Mouse (Mus musculus): ENCODE results near the gene Lmnb2. TPM values are rescaled to one million over a fixed set of nuclear protein-coding genes. Genes with fewer than 3 reads are reported as not detected.
A peak's percentile ranks its signal among the peaks of the same experiment; 100 is the strongest.

Lmnb2 gene
- polyA plus RNA-seq, 1 experiment from 2014 or later = 41.0 TPM

GRCm38 (mm10) chr10:80904709-80905108 lies 13.3 kb downstream of the Lmnb2 start:
- no peak overlapping the region for H3K27ac ChIP-seq (ENCODE audit: low read length)

GRCm38 (mm10) chr10:80904004-80904693 lies 13.9 kb downstream of the Lmnb2 start:
- Histone ChIP-seq H3K4me1 (ENCODE audit: control insufficient read depth, insufficient read depth, low read length) (peaks cover 11% of the 10 kb centered on the region), H3K9me3 (ENCODE audit: control insufficient read depth, low read length) (no peaks in the 10 kb centered on the region), H3K27ac (ENCODE audit: low read length) (no peak overlapping the region), H3K27me3 (replicated peaks; ENCODE audit: control insufficient read depth, insufficient read depth, low read length) (no peaks in the 10 kb centered on the region), H3K4me2 (ENCODE audit: low read depth, low read length) (no peak overlapping the region), H3K4me3 (ENCODE audit: low read length) (no peak overlapping the region), H3K9ac (ENCODE audit: low read depth, low read length) (no peak overlapping the region), H3K36me3 (ENCODE audit: control insufficient read depth, insufficient read depth, low read length) (peaks cover 26% of the 10 kb centered on the region)
- ATAC-seq = no peak
- WGBS = 89% methylated on average over 28 of the region's 28 CpGs

More at GRCm38 (mm10) chr10:80904709-80905108, 13.3 kb downstream of the Lmnb2 start:
- ATAC-seq = no peak
- Histone ChIP-seq H3K36me3 (ENCODE audit: control insufficient read depth, insufficient read depth, low read length) (peaks cover 29% of the 10 kb centered on the region), H3K4me1 (ENCODE audit: control insufficient read depth, insufficient read depth, low read length) (peaks cover 6% of the 10 kb centered on the region), H3K9me3 (ENCODE audit: control insufficient read depth, low read length) (no peaks in the 10 kb centered on the region), H3K9ac (ENCODE audit: low read depth, low read length) (no peak overlapping the region), H3K4me3 (ENCODE audit: low read length) (no peak overlapping the region), H3K4me2 (ENCODE audit: low read depth, low read length) (no peak overlapping the region), H3K27me3 (replicated peaks; ENCODE audit: control insufficient read depth, insufficient read depth, low read length) (no peaks in the 10 kb centered on the region)
- 89% methylated on average over 11 of the region's 11 CpGs for WGBS

- no peaks in the 10 kb centered on the region for H3K9me3 ChIP-seq (ENCODE audit: control insufficient read depth, low read length)
- no peak for ATAC-seq
- H3K36me3 ChIP-seq (ENCODE audit: control insufficient read depth, insufficient read depth, low read length) = peaks cover 23% of the 10 kb centered on the region
- no peak overlapping the region for H3K27ac ChIP-seq (ENCODE audit: low read length)
- no peaks in the 10 kb centered on the region for H3K27me3 ChIP-seq (replicated peaks; ENCODE audit: control insufficient read depth, insufficient read depth, low read length)
- H3K4me2 ChIP-seq (ENCODE audit: low read depth, low read length) = no peak overlapping the region
- no peak overlapping the region for H3K4me3 ChIP-seq (ENCODE audit: low read length)
- H3K4me1 ChIP-seq (ENCODE audit: control insufficient read depth, insufficient read depth, low read length) = peaks cover 15% of the 10 kb centered on the region
- 94% methylated on average over 10 of the region's 10 CpGs for WGBS
- no peak overlapping the region for H3K9ac ChIP-seq (ENCODE audit: low read depth, low read length)
Measured at GRCm38 (mm10) chr10:80903282-80903681, 14.8 kb downstream of the Lmnb2 start.

GRCm38 (mm10) chr10:80902273-80902940 lies 15.6 kb downstream of the Lmnb2 start:
- Histone ChIP-seq H3K27ac (ENCODE audit: low read length) (no peak overlapping the region), H3K9me3 (ENCODE audit: control insufficient read depth, low read length) (no peaks in the 10 kb centered on the region), H3K4me3 (ENCODE audit: low read length) (no peak overlapping the region), H3K9ac (ENCODE audit: low read depth, low read length) (peak overlapping the region; percentile 52; the same call in 1 of the 2 replicates), H3K4me1 (ENCODE audit: control insufficient read depth, insufficient read depth, low read length) (peaks cover 15% of the 10 kb centered on the region), H3K4me2 (ENCODE audit: low read depth, low read length) (no peak overlapping the region), H3K36me3 (ENCODE audit: control insufficient read depth, insufficient read depth, low read length) (peaks cover 23% of the 10 kb centered on the region), H3K27me3 (replicated peaks; ENCODE audit: control insufficient read depth, insufficient read depth, low read length) (no peaks in the 10 kb centered on the region)
- no peak for ATAC-seq
- WGBS = 94% methylated on average over 9 of the region's 9 CpGs

- Histone ChIP-seq H3K9ac (ENCODE audit: low read depth, low read length) (peak overlapping the region; percentile 52), H3K4me2 (ENCODE audit: low read depth, low read length) (peak overlapping the region; percentile 43), H3K4me1 (ENCODE audit: control insufficient read depth, insufficient read depth, low read length) (peaks cover 15% of the 10 kb centered on the region), H3K9me3 (ENCODE audit: control insufficient read depth, low read length) (no peaks in the 10 kb centered on the region), H3K36me3 (ENCODE audit: control insufficient read depth, insufficient read depth, low read length) (peaks cover 19% of the 10 kb centered on the region), H3K27me3 (replicated peaks; ENCODE audit: control insufficient read depth, insufficient read depth, low read length) (no peaks in the 10 kb centered on the region), H3K27ac (ENCODE audit: low read length) (peak overlapping the region; percentile 79), H3K4me3 (ENCODE audit: low read length) (peak overlapping the region; percentile 19)
- 89% methylated on average over 19 of the region's 19 CpGs for WGBS
- no peak for ATAC-seq
Measured at GRCm38 (mm10) chr10:80901409-80902272, 16.4 kb downstream of the Lmnb2 start.

DNA sequence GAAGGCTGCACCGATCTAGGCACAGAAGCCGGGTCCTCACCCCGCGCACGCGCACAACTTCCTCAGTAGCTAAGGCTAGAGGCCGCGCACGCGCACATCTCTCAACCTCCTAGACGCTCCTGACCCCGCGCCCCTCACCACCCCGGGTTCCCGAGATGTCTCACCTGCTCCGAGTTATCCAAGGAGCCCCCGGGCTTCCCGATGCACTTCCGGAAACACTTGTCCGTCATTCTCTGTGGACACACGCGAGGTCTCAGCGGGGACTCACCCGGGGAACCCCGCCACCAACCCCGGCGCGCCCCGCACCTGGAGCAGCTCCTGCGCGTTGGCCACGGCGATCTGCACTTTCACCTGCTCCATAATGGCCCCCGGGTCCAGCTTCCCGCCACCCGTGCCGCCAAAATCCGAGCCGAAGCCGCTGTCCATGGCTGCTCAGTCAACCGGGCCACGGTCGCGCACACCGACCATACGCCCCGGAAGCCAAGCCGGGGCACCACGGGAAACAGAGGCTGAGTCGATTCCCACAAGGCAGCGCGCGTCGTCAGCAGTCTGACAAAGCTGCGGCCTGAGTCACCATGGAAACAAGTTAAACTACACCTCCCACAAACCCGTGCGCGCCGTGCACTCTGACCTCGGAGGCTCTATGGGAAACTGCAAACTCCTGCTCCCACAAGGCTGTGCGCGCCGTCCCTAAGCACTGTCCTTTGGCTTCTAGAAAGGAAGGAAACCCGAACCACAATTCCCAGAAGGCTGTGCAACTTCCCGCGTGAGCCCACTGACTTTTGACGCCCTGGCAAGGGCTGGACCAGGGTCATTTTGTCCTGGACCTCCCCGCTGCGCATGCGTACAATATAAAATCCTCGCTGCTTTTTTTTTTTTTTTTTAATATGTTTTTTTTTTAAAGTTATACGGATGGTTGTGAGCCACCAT lies 17.5 kb downstream of the Lmnb2 start, which contains the start of gene Timm13:
Gene Timm13 (minus strand): TSS at position 652 of the 930 bp plus-strand sequence.
- Histone ChIP-seq H3K4me1 (ENCODE audit: control insufficient read depth, insufficient read depth, low read length) (peaks cover 15% of the 10 kb centered on the region), H3K27ac (ENCODE audit: low read length) (peak within 1 kb of the TSS; percentile 79), H3K27me3 (replicated peaks; ENCODE audit: control insufficient read depth, insufficient read depth, low read length) (no peaks in the 10 kb centered on the region), H3K36me3 (ENCODE audit: control insufficient read depth, insufficient read depth, low read length) (peaks cover 15% of the 10 kb centered on the region), H3K4me3 (ENCODE audit: low read length) (peak within 1 kb of the TSS; percentile 76), H3K9ac (ENCODE audit: low read depth, low read length) (peak within 1 kb of the TSS; percentile 81), H3K4me2 (ENCODE audit: low read depth, low read length) (peak within 1 kb of the TSS; percentile 89), H3K9me3 (ENCODE audit: control insufficient read depth, low read length) (no peaks in the 10 kb centered on the region)
- peak; percentile 95 for ATAC-seq
- under 1% methylated on average over 72 of the region's 72 CpGs for WGBS

DNA sequence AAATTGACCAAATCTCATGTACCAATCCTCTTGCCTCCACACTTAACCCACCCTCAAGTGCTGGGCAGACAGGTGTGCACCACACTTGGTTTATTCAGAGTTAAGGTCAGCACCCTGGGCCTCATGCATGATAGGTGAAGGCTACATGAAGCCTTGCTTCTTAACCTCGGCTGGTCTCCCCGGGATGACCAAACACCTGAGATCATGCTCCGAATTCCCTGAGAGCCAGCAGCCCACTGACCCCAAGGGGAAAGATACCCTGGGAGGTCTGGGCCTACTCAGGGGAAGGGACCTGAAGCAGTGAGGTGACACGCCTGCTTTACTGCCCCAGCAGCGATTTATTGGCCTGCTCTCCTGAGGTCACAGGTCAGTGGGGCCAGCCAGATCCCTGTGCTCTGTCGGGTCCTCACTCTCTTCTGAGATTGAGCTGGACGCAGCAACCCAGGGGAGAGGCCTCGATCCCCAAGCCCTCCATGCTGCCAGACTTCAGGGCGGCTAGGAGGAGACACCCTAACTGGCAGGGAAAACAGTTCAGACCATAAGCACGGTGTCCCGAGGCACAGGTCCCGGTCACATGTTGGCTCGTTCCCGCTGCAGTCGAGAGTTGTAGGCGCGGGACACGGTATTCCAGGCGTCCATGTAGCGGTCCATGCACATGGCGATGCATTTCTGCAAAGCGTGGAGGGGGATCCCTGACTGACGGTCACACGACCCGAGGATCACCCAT lies 18.3 kb downstream of the Lmnb2 start:
- Histone ChIP-seq H3K4me3 (ENCODE audit: low read length) (peak overlapping the region; percentile 76), H3K36me3 (ENCODE audit: control insufficient read depth, insufficient read depth, low read length) (peaks cover 11% of the 10 kb centered on the region), H3K9ac (ENCODE audit: low read depth, low read length) (peak overlapping the region; percentile 81), H3K4me2 (ENCODE audit: low read depth, low read length) (peak overlapping the region; percentile 89), H3K4me1 (ENCODE audit: control insufficient read depth, insufficient read depth, low read length) (peaks cover 15% of the 10 kb centered on the region), H3K27ac (ENCODE audit: low read length) (peak overlapping the region; percentile 73), H3K27me3 (replicated peaks; ENCODE audit: control insufficient read depth, insufficient read depth, low read length) (no peaks in the 10 kb centered on the region), H3K9me3 (ENCODE audit: control insufficient read depth, low read length) (no peaks in the 10 kb centered on the region)
- WGBS = 10% methylated on average over 25 of the region's 25 CpGs
- ATAC-seq = peak; percentile 1

GRCm38 (mm10) chr10:80899074-80899473 lies 19.0 kb downstream of the Lmnb2 start:
- Histone ChIP-seq H3K9me3 (ENCODE audit: control insufficient read depth, low read length) (no peaks in the 10 kb centered on the region), H3K4me1 (ENCODE audit: control insufficient read depth, insufficient read depth, low read length) (peaks cover 15% of the 10 kb centered on the region), H3K4me3 (ENCODE audit: low read length) (peak overlapping the region; percentile 76), H3K36me3 (ENCODE audit: control insufficient read depth, insufficient read depth, low read length) (peaks cover 7% of the 10 kb centered on the region; the same call in 1 of the 2 replicates), H3K4me2 (ENCODE audit: low read depth, low read length) (peak overlapping the region; percentile 89), H3K9ac (ENCODE audit: low read depth, low read length) (peak overlapping the region; percentile 81), H3K27ac (ENCODE audit: low read length) (no peak overlapping the region), H3K27me3 (replicated peaks; ENCODE audit: control insufficient read depth, insufficient read depth, low read length) (no peaks in the 10 kb centered on the region)
- WGBS = 83% methylated on average over 8 of the region's 8 CpGs
- ATAC-seq = no peak
